Mouse (Mus musculus): Measurements from ENCODE around the gene Smu1. TPM values are rescaled to one million over a fixed set of nuclear protein-coding genes. Genes with fewer than 3 reads are reported as not detected.
"Not testable (repeated sequence)": the region's sequence is repeated elsewhere in the genome, so short reads cannot be mapped to it uniquely, and the experiment has no call there.

Smu1 gene
- polyA plus RNA-seq (2015; fragmentation: Nextera tagmentation; extraction: Ambion mirVana), result 155 and 161 TPM in 2 replicates

GRCm38 (mm10) chr4:40757780-40758420 lies at the start of gene Smu1:
Gene Smu1 (minus strand): TSS chr4:40757923.
- ATAC-seq (ENCODE audit: borderline replicate concordance, extremely low read depth, low FRiP score, low TSS enrichment), result peak; percentile 98
- H3K27ac ChIP-seq, result peak within 1 kb of the TSS; percentile 27; the same call in 1 of the 2 replicates
- peak within 1 kb of the TSS; percentile 92 for H3K9ac ChIP-seq
- under 1% methylated on average over 40 of the region's 40 CpGs for WGBS
- H3K27me3 ChIP-seq, result no peaks in the 10 kb centered on the region
- H3K4me3 ChIP-seq, result peak within 1 kb of the TSS; percentile 99
- H3K9me3 ChIP-seq, result no peaks in the 10 kb centered on the region
- peaks cover 4% of the 10 kb centered on the region; the same call in 1 of the 2 replicates for H3K4me1 ChIP-seq
- H3K4me2 ChIP-seq, result peak within 1 kb of the TSS; percentile 71
- peaks cover 26% of the 10 kb centered on the region for H3K36me3 ChIP-seq

GRCm38 (mm10) chr4:40807382-40807781 lies 49.7 kb upstream of the Smu1 start:
- WGBS, result 65% methylated on average over 4 of the region's 4 CpGs
- no peaks in the 10 kb centered on the region for H3K9me3 ChIP-seq
- H3K27me3 ChIP-seq, result no peaks in the 10 kb centered on the region
- H3K4me3 ChIP-seq, result no peak overlapping the region
- no peak overlapping the region for H3K9ac ChIP-seq
- no peak for ATAC-seq (ENCODE audit: borderline replicate concordance, extremely low read depth, low FRiP score, low TSS enrichment)
- peaks cover 74% of the 10 kb centered on the region for H3K36me3 ChIP-seq
- no peaks in the 10 kb centered on the region for H3K4me1 ChIP-seq
- H3K4me2 ChIP-seq, result no peak overlapping the region
- no peak overlapping the region for H3K27ac ChIP-seq

- no peak for ATAC-seq (ENCODE audit: borderline replicate concordance, extremely low read depth, low FRiP score, low TSS enrichment)
- Histone ChIP-seq H3K4me1 (no peaks in the 10 kb centered on the region), H3K27ac (no peak overlapping the region), H3K4me2 (no peak overlapping the region), H3K9me3 (no peaks in the 10 kb centered on the region), H3K4me3 (no peak overlapping the region), H3K27me3 (no peaks in the 10 kb centered on the region), H3K36me3 (peaks cover 64% of the 10 kb centered on the region), H3K9ac (no peak overlapping the region)
- 87% methylated on average over 8 of the region's 8 CpGs for WGBS
Observed at GRCm38 (mm10) chr4:40805401-40805800, 47.7 kb upstream of the Smu1 start.

- 80% methylated on average over 3 of the region's 3 CpGs for WGBS
- no peak overlapping the region for H3K4me2 ChIP-seq
Observed at GRCm38 (mm10) chr4:40802787-40803186, 45.1 kb upstream of the Smu1 start.

GRCm38 (mm10) chr4:40801908-40802307 lies 44.2 kb upstream of the Smu1 start:
- H3K36me3 ChIP-seq, result peaks cover 31% of the 10 kb centered on the region
- no peak overlapping the region for H3K9ac ChIP-seq
- 0 out of 2 replicates have a peak, but pooled peaks have one; percentile 23 for ATAC-seq (ENCODE audit: borderline replicate concordance, extremely low read depth, low FRiP score, low TSS enrichment)
- H3K4me2 ChIP-seq, result no peak overlapping the region
- H3K27ac ChIP-seq, result no peak overlapping the region
- 52% methylated on average over 4 of the region's 4 CpGs for WGBS
- H3K27me3 ChIP-seq, result no peaks in the 10 kb centered on the region
- H3K4me1 ChIP-seq, result no peaks in the 10 kb centered on the region
- no peaks in the 10 kb centered on the region for H3K9me3 ChIP-seq
- no peak overlapping the region for H3K4me3 ChIP-seq

More at GRCm38 (mm10) chr4:40802787-40803186, 45.1 kb upstream of the Smu1 start:
- Histone ChIP-seq H3K4me3 (no peak overlapping the region), H3K27me3 (no peaks in the 10 kb centered on the region), H3K4me1 (no peaks in the 10 kb centered on the region), H3K36me3 (peaks cover 40% of the 10 kb centered on the region), H3K27ac (no peak overlapping the region), H3K9me3 (no peaks in the 10 kb centered on the region), H3K9ac (no peak overlapping the region)
- no peak for ATAC-seq (ENCODE audit: borderline replicate concordance, extremely low read depth, low FRiP score, low TSS enrichment)

GRCm38 (mm10) chr4:40800873-40801272 lies 43.1 kb upstream of the Smu1 start:
- H3K27me3 ChIP-seq, result no peaks in the 10 kb centered on the region
- peaks cover 23% of the 10 kb centered on the region; the same call in 1 of the 2 replicates for H3K36me3 ChIP-seq
- no peaks in the 10 kb centered on the region for H3K4me1 ChIP-seq
- H3K4me3 ChIP-seq, result no peak overlapping the region
- H3K9ac ChIP-seq, result no peak overlapping the region
- WGBS, result 70% methylated on average over 3 of the region's 3 CpGs
- no peak overlapping the region for H3K4me2 ChIP-seq
- H3K9me3 ChIP-seq, result no peaks in the 10 kb centered on the region
- ATAC-seq (ENCODE audit: borderline replicate concordance, extremely low read depth, low FRiP score, low TSS enrichment), result no peak
- no peak overlapping the region for H3K27ac ChIP-seq

- not testable (repeated sequence) for H3K27ac ChIP-seq; H3K9ac ChIP-seq; H3K27me3 ChIP-seq; H3K9me3 ChIP-seq; ATAC-seq (ENCODE audit: borderline replicate concordance, extremely low read depth, low FRiP score, low TSS enrichment); H3K4me3 ChIP-seq; H3K4me2 ChIP-seq; H3K4me1 ChIP-seq
- H3K36me3 ChIP-seq, result peaks cover 18% of the 10 kb centered on the region; the same call in 1 of the 2 replicates
- WGBS, result 85% methylated on average over 2 of the region's 2 CpGs
Observed at GRCm38 (mm10) chr4:40798833-40799555, 41.3 kb upstream of the Smu1 start.

GRCm38 (mm10) chr4:40795761-40796160 lies 38.0 kb upstream of the Smu1 start:
- no peak overlapping the region for H3K9ac ChIP-seq
- no peak overlapping the region for H3K27ac ChIP-seq
- H3K4me2 ChIP-seq, result no peak overlapping the region
- no peaks in the 10 kb centered on the region for H3K4me1 ChIP-seq
- H3K27me3 ChIP-seq, result no peaks in the 10 kb centered on the region
- no peaks in the 10 kb centered on the region for H3K36me3 ChIP-seq
- no peak overlapping the region for H3K4me3 ChIP-seq
- 97% methylated on average over 3 of the region's 3 CpGs for WGBS
- no peaks in the 10 kb centered on the region for H3K9me3 ChIP-seq
- ATAC-seq (ENCODE audit: borderline replicate concordance, extremely low read depth, low FRiP score, low TSS enrichment), result no peak

GRCm38 (mm10) chr4:40794320-40794719 lies 36.6 kb upstream of the Smu1 start:
- H3K9me3 ChIP-seq, result no peaks in the 10 kb centered on the region
- no peak overlapping the region for H3K27ac ChIP-seq
- H3K4me1 ChIP-seq, result no peaks in the 10 kb centered on the region
- H3K27me3 ChIP-seq, result no peaks in the 10 kb centered on the region
- H3K36me3 ChIP-seq, result no peaks in the 10 kb centered on the region
- H3K4me2 ChIP-seq, result no peak overlapping the region
- H3K4me3 ChIP-seq, result no peak overlapping the region
- ATAC-seq (ENCODE audit: borderline replicate concordance, extremely low read depth, low FRiP score, low TSS enrichment), result no peak
- no peak overlapping the region for H3K9ac ChIP-seq

- Histone ChIP-seq H3K27ac (no peak overlapping the region), H3K9ac (no peak overlapping the region), H3K4me3 (no peak overlapping the region), H3K36me3 (no peaks in the 10 kb centered on the region), H3K27me3 (no peaks in the 10 kb centered on the region), H3K4me2 (no peak overlapping the region), H3K4me1 (no peaks in the 10 kb centered on the region), H3K9me3 (no peaks in the 10 kb centered on the region)
- WGBS, result 88% methylated on average over 4 of the region's 4 CpGs
- ATAC-seq (ENCODE audit: borderline replicate concordance, extremely low read depth, low FRiP score, low TSS enrichment), result no peak
Observed at GRCm38 (mm10) chr4:40791176-40791575, 33.5 kb upstream of the Smu1 start.

- H3K4me2 ChIP-seq, result no peak overlapping the region
- H3K9ac ChIP-seq, result no peak overlapping the region
- ATAC-seq (ENCODE audit: borderline replicate concordance, extremely low read depth, low FRiP score, low TSS enrichment), result no peak
- no peaks in the 10 kb centered on the region for H3K27me3 ChIP-seq
- 77% methylated on average over 4 of the region's 4 CpGs for WGBS
- no peak overlapping the region for H3K4me3 ChIP-seq
- H3K4me1 ChIP-seq, result peaks cover 8% of the 10 kb centered on the region
- H3K36me3 ChIP-seq, result no peaks in the 10 kb centered on the region
- no peak overlapping the region for H3K27ac ChIP-seq
- no peaks in the 10 kb centered on the region for H3K9me3 ChIP-seq
Observed at GRCm38 (mm10) chr4:40786578-40786977, 28.9 kb upstream of the Smu1 start.

GRCm38 (mm10) chr4:40785620-40786166 lies 28.0 kb upstream of the Smu1 start:
- no peaks in the 10 kb centered on the region for H3K36me3 ChIP-seq
- no peaks in the 10 kb centered on the region for H3K9me3 ChIP-seq
- H3K9ac ChIP-seq, result no peak overlapping the region
- WGBS, result 69% methylated on average over 9 of the region's 9 CpGs
- no peak overlapping the region for H3K27ac ChIP-seq
- peaks cover 16% of the 10 kb centered on the region for H3K4me1 ChIP-seq
- H3K4me3 ChIP-seq, result no peak overlapping the region
- H3K27me3 ChIP-seq, result no peaks in the 10 kb centered on the region
- no peak; the same call in 1 of the 2 replicates for ATAC-seq (ENCODE audit: borderline replicate concordance, extremely low read depth, low FRiP score, low TSS enrichment)
- H3K4me2 ChIP-seq, result no peak overlapping the region

Measured in lung, embryonic 15.5 days (tissue).